Mouse (Mus musculus): ENCODE data around the gene Tnfaip3. TPM values are rescaled to one million over a fixed set of nuclear protein-coding genes. Genes with fewer than 3 reads are reported as not detected.

Gene Tnfaip3
- polyA plus RNA-seq, 1 experiment from 2014 or later = 1.9 TPM

- no peaks in the 10 kb centered on the region for H3K9me3 ChIP-seq
- no peaks in the 10 kb centered on the region for H3K36me3 ChIP-seq
- no peaks in the 10 kb centered on the region for H3K4me1 ChIP-seq
- 65% methylated on average over 3 of the region's 3 CpGs for WGBS
- no peak for ATAC-seq (ENCODE audit: low FRiP score, low read depth)
- H3K9ac ChIP-seq = no peak overlapping the region
- H3K4me2 ChIP-seq (replicated peaks) = no peak overlapping the region
- no peaks in the 10 kb centered on the region for H3K27me3 ChIP-seq (replicated peaks)
- H3K4me3 ChIP-seq = no peak overlapping the region
- H3K27ac ChIP-seq = no peak overlapping the region
Observed at GRCm38 (mm10) chr10:19034764-19035163, 19.3 kb upstream of the Tnfaip3 start.

GRCm38 (mm10) chr10:19033696-19034095, 18.2 kb upstream of the Tnfaip3 start:
- Histone ChIP-seq H3K4me2 (replicated peaks) (no peak overlapping the region), H3K27ac (no peak overlapping the region), H3K9ac (no peak overlapping the region), H3K4me3 (no peak overlapping the region), H3K9me3 (no peaks in the 10 kb centered on the region), H3K4me1 (no peaks in the 10 kb centered on the region), H3K36me3 (no peaks in the 10 kb centered on the region), H3K27me3 (replicated peaks) (no peaks in the 10 kb centered on the region)
- no peak for ATAC-seq (ENCODE audit: low FRiP score, low read depth)
- WGBS = 92% methylated on average over 1 of the region's 1 CpGs

GRCm38 (mm10) chr10:19031875-19032274, 16.4 kb upstream of the Tnfaip3 start:
- Histone ChIP-seq H3K4me1 (no peaks in the 10 kb centered on the region), H3K4me2 (replicated peaks) (no peak overlapping the region), H3K27ac (no peak overlapping the region), H3K9me3 (no peaks in the 10 kb centered on the region), H3K27me3 (replicated peaks) (no peaks in the 10 kb centered on the region), H3K4me3 (no peak overlapping the region), H3K36me3 (no peaks in the 10 kb centered on the region), H3K9ac (no peak overlapping the region)
- ATAC-seq (ENCODE audit: low FRiP score, low read depth) = no peak

GRCm38 (mm10) chr10:19030628-19031027, 15.2 kb upstream of the Tnfaip3 start:
- 82% methylated on average over 2 of the region's 2 CpGs for WGBS
- H3K27ac ChIP-seq = no peak overlapping the region
- ATAC-seq (ENCODE audit: low FRiP score, low read depth) = no peak

GRCm38 (mm10) chr10:19026710-19027109, 11.3 kb upstream of the Tnfaip3 start:
- no peak overlapping the region for H3K4me3 ChIP-seq
- H3K9ac ChIP-seq = no peak overlapping the region
- H3K4me1 ChIP-seq = no peaks in the 10 kb centered on the region
- ATAC-seq (ENCODE audit: low FRiP score, low read depth) = no peak
- WGBS = 93% methylated on average over 5 of the region's 5 CpGs
- no peaks in the 10 kb centered on the region for H3K36me3 ChIP-seq
- H3K27ac ChIP-seq = no peak overlapping the region
- no peaks in the 10 kb centered on the region for H3K27me3 ChIP-seq (replicated peaks)
- H3K4me2 ChIP-seq (replicated peaks) = no peak overlapping the region
- H3K9me3 ChIP-seq = no peaks in the 10 kb centered on the region

More at GRCm38 (mm10) chr10:19030628-19031027, 15.2 kb upstream of the Tnfaip3 start:
- H3K4me1 ChIP-seq = no peaks in the 10 kb centered on the region
- no peak overlapping the region for H3K4me3 ChIP-seq
- no peaks in the 10 kb centered on the region for H3K27me3 ChIP-seq (replicated peaks)
- H3K9ac ChIP-seq = no peak overlapping the region
- no peaks in the 10 kb centered on the region for H3K9me3 ChIP-seq
- H3K4me2 ChIP-seq (replicated peaks) = no peak overlapping the region
- H3K36me3 ChIP-seq = no peaks in the 10 kb centered on the region

- H3K4me3 ChIP-seq = no peak overlapping the region
- H3K36me3 ChIP-seq = no peaks in the 10 kb centered on the region
- H3K27ac ChIP-seq = no peak overlapping the region
- ATAC-seq (ENCODE audit: low FRiP score, low read depth) = no peak
- no peak overlapping the region for H3K9ac ChIP-seq
- no peaks in the 10 kb centered on the region for H3K27me3 ChIP-seq (replicated peaks)
- no peaks in the 10 kb centered on the region for H3K9me3 ChIP-seq
- no peak overlapping the region for H3K4me2 ChIP-seq (replicated peaks)
- no peaks in the 10 kb centered on the region for H3K4me1 ChIP-seq
- WGBS = 88% methylated on average over 5 of the region's 5 CpGs
Observed at GRCm38 (mm10) chr10:19024353-19024752, 8.9 kb upstream of the Tnfaip3 start.

GRCm38 (mm10) chr10:19023622-19024326, 8.3 kb upstream of the Tnfaip3 start:
- Histone ChIP-seq H3K9ac (no peak overlapping the region), H3K27ac (no peak overlapping the region), H3K36me3 (no peaks in the 10 kb centered on the region), H3K9me3 (no peaks in the 10 kb centered on the region), H3K4me1 (no peaks in the 10 kb centered on the region), H3K4me3 (no peak overlapping the region), H3K4me2 (replicated peaks) (no peak overlapping the region), H3K27me3 (replicated peaks) (no peaks in the 10 kb centered on the region)
- ATAC-seq (ENCODE audit: low FRiP score, low read depth) = no peak
- WGBS = 85% methylated on average over 5 of the region's 5 CpGs

GRCm38 (mm10) chr10:19022272-19022671, 6.8 kb upstream of the Tnfaip3 start:
- H3K27ac ChIP-seq = no peak overlapping the region
- WGBS = 92% methylated on average over 1 of the region's 1 CpGs
- no peak overlapping the region for H3K4me3 ChIP-seq
- no peak for ATAC-seq (ENCODE audit: low FRiP score, low read depth)
- H3K4me1 ChIP-seq = no peaks in the 10 kb centered on the region
- no peaks in the 10 kb centered on the region for H3K27me3 ChIP-seq (replicated peaks)
- H3K36me3 ChIP-seq = no peaks in the 10 kb centered on the region
- no peaks in the 10 kb centered on the region for H3K9me3 ChIP-seq
- no peak overlapping the region for H3K4me2 ChIP-seq (replicated peaks)
- H3K9ac ChIP-seq = no peak overlapping the region

- Histone ChIP-seq H3K9ac (no peak overlapping the region), H3K4me1 (peaks cover 9% of the 10 kb centered on the region; the same call in 1 of the 2 replicates), H3K4me2 (replicated peaks) (no peak overlapping the region), H3K27ac (no peak overlapping the region), H3K36me3 (no peaks in the 10 kb centered on the region), H3K27me3 (replicated peaks) (peaks cover 8% of the 10 kb centered on the region; the same call in 1 of the 2 replicates), H3K4me3 (no peak overlapping the region), H3K9me3 (no peaks in the 10 kb centered on the region)
- WGBS = 42% methylated on average over 4 of the region's 4 CpGs
- ATAC-seq (ENCODE audit: low FRiP score, low read depth) = no peak
Observed at GRCm38 (mm10) chr10:19016823-19017471, 1.5 kb upstream of the Tnfaip3 start.

GRCm38 (mm10) chr10:19014381-19015256, 838 bp downstream of the Tnfaip3 start:
- peak overlapping the region; percentile 89 for H3K4me2 ChIP-seq (replicated peaks)
- H3K27me3 ChIP-seq (replicated peaks) = peaks cover 8% of the 10 kb centered on the region; the same call in 1 of the 2 replicates
- H3K9me3 ChIP-seq = no peaks in the 10 kb centered on the region
- H3K4me3 ChIP-seq = peak overlapping the region; percentile 76
- ATAC-seq (ENCODE audit: low FRiP score, low read depth) = peak; percentile 59
- H3K9ac ChIP-seq = peak overlapping the region; percentile 69
- under 1% methylated on average over 43 of the region's 43 CpGs for WGBS
- H3K4me1 ChIP-seq = peaks cover 9% of the 10 kb centered on the region; the same call in 1 of the 2 replicates
- H3K36me3 ChIP-seq = no peaks in the 10 kb centered on the region
- H3K27ac ChIP-seq = no peak overlapping the region

- Histone ChIP-seq H3K9me3 (no peaks in the 10 kb centered on the region), H3K4me3 (no peak overlapping the region), H3K4me1 (peaks cover 9% of the 10 kb centered on the region; the same call in 1 of the 2 replicates), H3K27me3 (replicated peaks) (peaks cover 8% of the 10 kb centered on the region; the same call in 1 of the 2 replicates), H3K27ac (no peak overlapping the region), H3K36me3 (no peaks in the 10 kb centered on the region), H3K4me2 (replicated peaks) (no peak overlapping the region), H3K9ac (no peak overlapping the region)
- WGBS = 94% methylated on average over 3 of the region's 3 CpGs
- no peak for ATAC-seq (ENCODE audit: low FRiP score, low read depth)
Observed at GRCm38 (mm10) chr10:19013351-19013750, 2.1 kb downstream of the Tnfaip3 start.

GRCm38 (mm10) chr10:19012616-19013015, 2.8 kb downstream of the Tnfaip3 start:
- H3K4me1 ChIP-seq = peaks cover 9% of the 10 kb centered on the region; the same call in 1 of the 2 replicates
- no peak for ATAC-seq (ENCODE audit: low FRiP score, low read depth)
- no peak overlapping the region for H3K4me3 ChIP-seq
- no peaks in the 10 kb centered on the region for H3K36me3 ChIP-seq
- peaks cover 8% of the 10 kb centered on the region; the same call in 1 of the 2 replicates for H3K27me3 ChIP-seq (replicated peaks)
- WGBS = 87% methylated on average over 3 of the region's 3 CpGs
- no peak overlapping the region for H3K9ac ChIP-seq
- H3K4me2 ChIP-seq (replicated peaks) = no peak overlapping the region
- no peak overlapping the region for H3K27ac ChIP-seq
- H3K9me3 ChIP-seq = no peaks in the 10 kb centered on the region
